Mouse (Mus musculus) MEL (cell line): ENCODE results near the gene Eef2kmt. TPM values are rescaled to one million over a fixed set of nuclear protein-coding genes. Genes with fewer than 3 reads are reported as not detected.

ENCODE experiments used
- DNase-seq: peaks from one replicate; pipeline ENCODE4 v3.0.0; 2011; ENCODE audit warnings: low read depth, low spot score
- H3K27ac ChIP-seq: 2 replicates; pipeline ENCODE4 v1.5.1; 2012; ENCODE audit warnings: low read depth, mild to moderate bottlenecking, control low read depth, low read length, moderate library complexity; ENCODE audit not compliant: control insufficient read depth
- H3K27me3 ChIP-seq, 2 experiments: fragments of 150-350 bp in 1 of 2; sonication (generic) in 1 of 2; 2 replicates each; pipeline ENCODE4 v1.6.1; 2012; ENCODE audit warnings: low read length in 2 of 2, mild to moderate bottlenecking in 2 of 2, improper control_type of control experiment in 1 of 2, moderate library complexity in 1 of 2; ENCODE audit not compliant: insufficient read depth in 2 of 2, control insufficient read depth in 1 of 2
- H3K36me3 ChIP-seq, 2 experiments: 2 replicates each; pipeline ENCODE4 v1.6.1; 2012 to 2014; ENCODE audit warnings: low read length in 2 of 2, improper control_type of control experiment in 1 of 2, inconsistent platforms in 1 of 2, mild to moderate bottlenecking in 1 of 2; ENCODE audit not compliant: insufficient read depth in 2 of 2, control insufficient read depth in 1 of 2
- H3K4me1 ChIP-seq, 2 experiments: fragments of 150-350 bp in 1 of 2; sonication (generic) in 1 of 2; 2 replicates each; pipeline ENCODE4 v1.6.1; 2012; ENCODE audit warnings: low read length in 2 of 2, improper control_type of control experiment in 1 of 2, mild to moderate bottlenecking in 1 of 2; ENCODE audit not compliant: insufficient read depth in 2 of 2, control insufficient read depth in 1 of 2
- H3K4me3 ChIP-seq, 2 experiments: fragments of 150-350 bp in 1 of 2; sonication (generic) in 1 of 2; 2 replicates each; pipeline ENCODE4 v1.5.1; 2012; ENCODE audit warnings: low read depth in 2 of 2, low read length in 2 of 2, mild to moderate bottlenecking in 2 of 2, moderate library complexity in 2 of 2, control low read depth in 1 of 2, improper control_type of control experiment in 1 of 2; ENCODE audit not compliant: control insufficient read depth in 1 of 2, insufficient read depth in 1 of 2
- H3K79me2 ChIP-seq: 2 replicates; pipeline ENCODE4 v1.6.1; 2012; ENCODE audit warnings: mild to moderate bottlenecking, low read length, moderate library complexity; ENCODE audit not compliant: control insufficient read depth, poor library complexity, insufficient read depth
- H3K9ac ChIP-seq: 2 replicates; pipeline ENCODE4 v1.6.1; 2012; ENCODE audit warnings: low read depth, mild to moderate bottlenecking, control low read depth, low read length, moderate library complexity; ENCODE audit not compliant: control insufficient read depth, poor library complexity, severe bottlenecking
- H3K9me3 ChIP-seq: fragments of 150-350 bp; sonication (generic); replicated peaks from 2 replicates; pipeline ENCODE4 v1.6.1; 2012; ENCODE audit warnings: mild to moderate bottlenecking, low read length, improper control_type of control experiment, moderate library complexity; ENCODE audit not compliant: insufficient read depth
- CHD2 ChIP-seq: IDR thresholded peaks from 2 replicates; pipeline ENCODE4 v1.6.1; 2011; ENCODE audit warnings: low read length, improper control_type of control experiment
- E2F4 ChIP-seq: IDR thresholded peaks from 2 replicates; pipeline ENCODE4 v1.6.1; 2011; ENCODE audit warnings: low read depth, low read length, improper control_type of control experiment, borderline replicate concordance
- ELF1 ChIP-seq: IDR thresholded peaks from 2 replicates; pipeline ENCODE4 v1.6.1; 2014; ENCODE audit warnings: low read depth, mild to moderate bottlenecking, inconsistent platforms, low read length, improper control_type of control experiment, moderate library complexity
- EP300 ChIP-seq, 2 experiments: IDR thresholded peaks; 2 replicates each; pipeline ENCODE4 v1.6.1; 2011; ENCODE audit warnings: improper control_type of control experiment in 2 of 2, low read length in 2 of 2, low read depth in 1 of 2, mild to moderate bottlenecking in 1 of 2
- ETS1 ChIP-seq: IDR thresholded peaks from 2 replicates; pipeline ENCODE4 v1.6.1; 2012; ENCODE audit warnings: low read depth, mild to moderate bottlenecking, inconsistent platforms, low read length, improper control_type of control experiment, moderate library complexity
- GABPA ChIP-seq: IDR thresholded peaks from 2 replicates; pipeline ENCODE4 v1.6.1; 2012; ENCODE audit warnings: low read depth, mild to moderate bottlenecking, inconsistent platforms, low read length, improper control_type of control experiment, moderate library complexity
- GATA1 ChIP-seq: IDR thresholded peaks from 2 replicates; pipeline ENCODE4 v1.6.1; 2011; ENCODE audit warnings: low read depth, low read length, improper control_type of control experiment
- HCFC1 ChIP-seq: IDR thresholded peaks from 2 replicates; pipeline ENCODE4 v1.6.1; 2012; ENCODE audit warnings: low read depth, mild to moderate bottlenecking, inconsistent platforms, low read length, improper control_type of control experiment, moderate library complexity
- KAT2A ChIP-seq: conservative IDR thresholded peaks from 2 replicates; pipeline ENCODE4 v1.6.1; 2012; ENCODE audit warnings: low read depth, low read length, improper control_type of control experiment, inconsistent platforms
- MAFK ChIP-seq: IDR thresholded peaks from 2 replicates; pipeline ENCODE4 v1.6.1; 2011; ENCODE audit warnings: low read depth, mild to moderate bottlenecking, low read length, improper control_type of control experiment, borderline replicate concordance
- MAX ChIP-seq: IDR thresholded peaks from 2 replicates; pipeline ENCODE4 v1.6.1; 2011; ENCODE audit warnings: low read length, improper control_type of control experiment
- MXI1 ChIP-seq: IDR thresholded peaks from 2 replicates; pipeline ENCODE4 v1.6.1; 2011; ENCODE audit warnings: mild to moderate bottlenecking, low read depth, low read length, improper control_type of control experiment
- MYB ChIP-seq: IDR thresholded peaks from 2 replicates; pipeline ENCODE4 v1.6.1; 2011; ENCODE audit warnings: mild to moderate bottlenecking, low read depth, low read length, improper control_type of control experiment
- NELFE ChIP-seq: IDR thresholded peaks from 2 replicates; pipeline ENCODE4 v1.6.1; 2011; ENCODE audit warnings: low read depth, low read length, improper control_type of control experiment
- NRF1 ChIP-seq: IDR thresholded peaks from 2 replicates; pipeline ENCODE4 v1.6.1; 2014; ENCODE audit warnings: low read depth, mild to moderate bottlenecking, inconsistent platforms, low read length, improper control_type of control experiment, moderate library complexity; ENCODE audit not compliant: poor library complexity, insufficient read depth, severe bottlenecking
- POLR2AphosphoS2 ChIP-seq: IDR thresholded peaks from 2 replicates; pipeline ENCODE4 v1.6.1; 2011; ENCODE audit warnings: low read length, improper control_type of control experiment
- RAD21 ChIP-seq: IDR thresholded peaks from 2 replicates; pipeline ENCODE4 v1.6.1; 2011; ENCODE audit warnings: mild to moderate bottlenecking, low read depth, low read length, improper control_type of control experiment
- RCOR1 ChIP-seq: IDR thresholded peaks from 2 replicates; pipeline ENCODE4 v1.6.1; 2012; ENCODE audit warnings: low read depth, mild to moderate bottlenecking, inconsistent platforms, low read length, improper control_type of control experiment
- SIN3A ChIP-seq: IDR thresholded peaks from 2 replicates; pipeline ENCODE4 v1.6.1; 2012; ENCODE audit warnings: low read length, improper control_type of control experiment, inconsistent platforms
- SMC3 ChIP-seq: IDR thresholded peaks from 2 replicates; pipeline ENCODE4 v1.6.1; 2011; ENCODE audit warnings: low read depth, low read length, improper control_type of control experiment
- TBP ChIP-seq: IDR thresholded peaks from 2 replicates; pipeline ENCODE4 v1.8.0; 2011; ENCODE audit warnings: low read depth, low read length, improper control_type of control experiment
- TCF12 ChIP-seq: IDR thresholded peaks from 2 replicates; pipeline ENCODE4 v1.6.1; 2014; ENCODE audit warnings: low read depth, mild to moderate bottlenecking, inconsistent platforms, low read length, improper control_type of control experiment, moderate library complexity
- USF1 ChIP-seq: IDR thresholded peaks from 2 replicates; pipeline ENCODE4 v1.6.1; 2014; ENCODE audit warnings: low read depth, mild to moderate bottlenecking, inconsistent platforms, low read length, improper control_type of control experiment, moderate library complexity
- USF2 ChIP-seq, 2 experiments: IDR thresholded peaks; 2 replicates each; pipeline ENCODE4 v1.6.1; 2011 to 2012; ENCODE audit warnings: improper control_type of control experiment in 2 of 2, low read length in 2 of 2, borderline replicate concordance in 1 of 2, inconsistent platforms in 1 of 2, low read depth in 1 of 2, mild to moderate bottlenecking in 1 of 2; ENCODE audit not compliant: insufficient read depth in 1 of 2
- ZC3H11A ChIP-seq: IDR thresholded peaks from 2 replicates; pipeline ENCODE4 v1.6.1; 2012; ENCODE audit warnings: low read depth, mild to moderate bottlenecking, inconsistent platforms, low read length, improper control_type of control experiment
- ZKSCAN1 ChIP-seq: IDR thresholded peaks from 2 replicates; pipeline ENCODE4 v1.6.1; 2012; ENCODE audit warnings: low read depth, mild to moderate bottlenecking, inconsistent platforms, low read length, improper control_type of control experiment, moderate library complexity
- ZMIZ1 ChIP-seq: IDR thresholded peaks from 2 replicates; pipeline ENCODE4 v1.6.1; 2012; ENCODE audit warnings: low read depth, mild to moderate bottlenecking, inconsistent platforms, low read length, improper control_type of control experiment, moderate library complexity
- ZNF384 ChIP-seq: IDR thresholded peaks from 2 replicates; pipeline ENCODE4 v1.6.1; 2012; ENCODE audit warnings: low read depth, mild to moderate bottlenecking, inconsistent platforms, low read length, improper control_type of control experiment
- polyA plus RNA-seq, 2 experiments: library from polyadenylated mRNA; stranded (reverse) in 1 of 2; unstranded in 1 of 2; fragments of >175 nt in 1 of 2; fragments of >200 nt in 1 of 2; gene quantifications; 2 replicates each; pipeline versions ENCODE4 v1.2.1 to v1.2.4; 2012; ENCODE audit warnings: low replicate concordance in 2 of 2, low read depth in 1 of 2; ENCODE audit not compliant: insufficient read length in 2 of 2, insufficient read depth in 1 of 2, missing spikeins in 1 of 2
- total RNA-seq: library from RNA; depleted of rRNA; stranded (reverse); fragments of 300-350 nt; gene quantifications from 2 replicates; pipeline ENCODE4 v1.2.3, GENCODE M21; 2012

Gene Eef2kmt
- total and polyA plus RNA-seq, 3 experiments = 21.4 to 48.6 TPM; not detected in 1

- no peak overlapping the region for H3K27ac ChIP-seq
- H3K4me1 ChIP-seq = no peaks in the 10 kb centered on the region
- H3K79me2 ChIP-seq = no peaks in the 10 kb centered on the region
- no peaks in the 10 kb centered on the region for H3K9me3 ChIP-seq
- no peaks in the 10 kb centered on the region for H3K36me3 ChIP-seq
- H3K27me3 ChIP-seq = peaks cover 4% of the 10 kb centered on the region in 2 experiments; a peak in 2 of 4 replicates
- no peak overlapping the region for H3K9ac ChIP-seq
- H3K4me3 ChIP-seq = no peak overlapping the region
- DNase-seq = no peak
- TF ChIP-seq RAD21 (no peak), USF1 (no peak)
Measured at GRCm38 (mm10) chr16:5216686-5217085, 39.1 kb downstream of the Eef2kmt start.

GRCm38 (mm10) chr16:5214126-5214525, 41.7 kb downstream of the Eef2kmt start:
- no peaks in the 10 kb centered on the region for H3K36me3 ChIP-seq
- H3K4me1 ChIP-seq = peaks cover 3 to 9% of the 10 kb centered on the region in 2 experiments; a peak in 3 of 4 replicates
- no peaks in the 10 kb centered on the region for H3K9me3 ChIP-seq
- peaks cover 2 to 4% of the 10 kb centered on the region in 2 experiments; a peak in 1 of 4 replicates for H3K27me3 ChIP-seq
- H3K27ac ChIP-seq = no peak overlapping the region
- DNase-seq = no peak
- TF ChIP-seq SMC3 (no peak), TCF12 (no peak), HCFC1 (no peak), RAD21 (no peak), MYB (no peak), CHD2 (no peak), MAX (no peak), EP300 (IDR thresholded peaks at IDR 0.05; ENCODE audit: low read depth in 1 of 2, low read length in 2 of 2) (no peak), ZMIZ1 (no peak), RCOR1 (no peak), NELFE (no peak), GABPA (no peak), MAFK (no peak)
- H3K9ac ChIP-seq = no peak overlapping the region
- no peak overlapping the region for H3K4me3 ChIP-seq
- no peaks in the 10 kb centered on the region for H3K79me2 ChIP-seq

GRCm38 (mm10) chr16:5212150-5212549, 43.6 kb downstream of the Eef2kmt start:
- DNase-seq = no peak
- H3K27ac ChIP-seq = no peak overlapping the region
- H3K9me3 ChIP-seq = no peaks in the 10 kb centered on the region
- peaks cover 3 to 9% of the 10 kb centered on the region in 2 experiments; a peak in 3 of 4 replicates for H3K4me1 ChIP-seq
- H3K27me3 ChIP-seq = no peaks in the 10 kb centered on the region
- H3K79me2 ChIP-seq = no peaks in the 10 kb centered on the region
- no peak overlapping the region for H3K4me3 ChIP-seq
- H3K9ac ChIP-seq = no peak overlapping the region
- no peaks in the 10 kb centered on the region for H3K36me3 ChIP-seq
- no peak for TF ChIP-seq POLR2AphosphoS2
- TF ChIP-seq EP300 (IDR thresholded peaks at IDR 0.05; ENCODE audit: low read depth in 1 of 2, low read length in 2 of 2) = no peak
- TF ChIP-seq SIN3A = no peak
- TF ChIP-seq E2F4 = no peak
- TF ChIP-seq GATA1 = no peak
- no peak for TF ChIP-seq HCFC1
- TF ChIP-seq SMC3 = no peak
- TF ChIP-seq KAT2A = no peak
- TF ChIP-seq ELF1 = no peak
- TF ChIP-seq USF2 (IDR thresholded peaks at IDR 0.05; ENCODE audit: borderline replicate concordance in 1 of 2, insufficient read depth in 1 of 2, low read depth in 1 of 2, low read length in 2 of 2) = no peak
- no peak for TF ChIP-seq GABPA
- TF ChIP-seq NRF1 = no peak
- no peak for TF ChIP-seq ETS1
- no peak for TF ChIP-seq MXI1
- no peak for TF ChIP-seq ZC3H11A
- no peak for TF ChIP-seq TBP
- TF ChIP-seq ZNF384 = no peak
- TF ChIP-seq ZKSCAN1 = no peak
